Mouse (Mus musculus) layer of hippocampus, postnatal 14 days (tissue): ENCODE results near the gene Rnaseh1. TPM values are rescaled to one million over a fixed set of nuclear protein-coding genes. Genes with fewer than 3 reads are reported as not detected.

Source experiments
- DNase-seq, 2 experiments: peaks; one replicate each; pipeline ENCODE4 v3.0.0; 2021 to 2022; ENCODE audit warnings: low spot score in 2 of 2, mixed read lengths in 1 of 2
- microRNA-seq, 2 experiments: library from miRNA; unstranded; fragments of <30 nt; microRNA quantifications; one replicate each; pipeline ENCODE4 v1.2.0; 2021
- total RNA-seq, 2 experiments: library from RNA; stranded (reverse); gene quantifications; 2 replicates each; pipeline ENCODE4 v1.2.3; 2021

Gene Rnaseh1
- total RNA-seq, 2 experiments from 2014 or later: 11.4 to 14.5 TPM

- DNase-seq: no peak
These were observed 55.8 kb downstream of the Rnaseh1 start for GRCm38 (mm10) chr12:28705204-28705603.

- DNase-seq: no peak
These were observed 58.8 kb downstream of the Rnaseh1 start for GRCm38 (mm10) chr12:28708154-28708553.

Small RNA genes lying within 50 kb of the gene (microRNA-seq; reads per million reads assigned to microRNA genes)
- 0.57 to 1.4 reads per million in 2 experiments for gene Mir6937

Other genes starting within 250 kb of the Rnaseh1 start
- under 1 TPM; 0.21 to 0.95 TPM for gene Dcdc2c, start 97.2 kb upstream of the Rnaseh1 start, total RNA-seq
- gene Allc, start 67.1 kb upstream of the Rnaseh1 start, total RNA-seq: under 1 TPM; 0.74 to 0.78 TPM
- gene Colec11, start 26.2 kb upstream of the Rnaseh1 start, total RNA-seq: under 1 TPM; 0.69 to 0.88 TPM
- 100 to 1,000 TPM; 273 to 291 TPM for gene Rps7, start 13.6 kb upstream of the Rnaseh1 start, total RNA-seq
- 10 to 100 TPM; 17.3 to 23.8 TPM for gene Adi1, start 25.6 kb downstream of the Rnaseh1 start, total RNA-seq
- gene Trappc12, start 100.9 kb downstream of the Rnaseh1 start, total RNA-seq: 10 to 100 TPM; 51.3 to 52.7 TPM
- gene Eipr1, start 102.2 kb downstream of the Rnaseh1 start, total RNA-seq: 10 to 100 TPM; 41.9 to 47.9 TPM